Mouse (Mus musculus): ENCODE measurements around the gene Satb1. TPM values are rescaled to one million over a fixed set of nuclear protein-coding genes. Genes with fewer than 3 reads are reported as not detected.

The Satb1 gene
- polyA plus RNA-seq, 1 experiment, result 6.5 TPM

- TF ChIP-seq CTCF (IDR thresholded peaks at IDR 0.05; ENCODE audit: borderline replicate concordance, insufficient read depth, low read length), result no peak
- no peak for TF ChIP-seq POLR2A (IDR thresholded peaks at IDR 0.05; ENCODE audit: low read depth, low read length)
- no peak overlapping the region for H3K27ac ChIP-seq (ENCODE audit: insufficient read depth, low read length)
- no peaks in the 10 kb centered on the region for H3K4me1 ChIP-seq (ENCODE audit: control insufficient read depth, insufficient read depth, low read length)
- H3K4me3 ChIP-seq (ENCODE audit: insufficient read depth, low read length), result no peak overlapping the region
Measured at GRCm38 (mm10) chr17:51853952-51854351, 20.9 kb upstream of the Satb1 start.

GRCm38 (mm10) chr17:51840596-51840995 is 7.5 kb upstream of the Satb1 start:
- TF ChIP-seq CTCF (IDR thresholded peaks at IDR 0.05; ENCODE audit: borderline replicate concordance, insufficient read depth, low read length) (no peak), POLR2A (IDR thresholded peaks at IDR 0.05; ENCODE audit: low read depth, low read length) (no peak)
- Histone ChIP-seq H3K4me3 (ENCODE audit: insufficient read depth, low read length) (no peak overlapping the region), H3K27ac (ENCODE audit: insufficient read depth, low read length) (no peak overlapping the region), H3K4me1 (ENCODE audit: control insufficient read depth, insufficient read depth, low read length) (no peaks in the 10 kb centered on the region)

- Histone ChIP-seq H3K4me1 (ENCODE audit: control insufficient read depth, insufficient read depth, low read length) (no peaks in the 10 kb centered on the region), H3K4me3 (ENCODE audit: insufficient read depth, low read length) (no peak overlapping the region), H3K27ac (ENCODE audit: insufficient read depth, low read length) (no peak overlapping the region)
- TF ChIP-seq CTCF (IDR thresholded peaks at IDR 0.05; ENCODE audit: borderline replicate concordance, insufficient read depth, low read length), result no peak
- no peak for TF ChIP-seq POLR2A (IDR thresholded peaks at IDR 0.05; ENCODE audit: low read depth, low read length)
Measured at GRCm38 (mm10) chr17:51839484-51839883, 6.4 kb upstream of the Satb1 start.

GRCm38 (mm10) chr17:51836901-51837300 is 3.8 kb upstream of the Satb1 start:
- TF ChIP-seq CTCF (IDR thresholded peaks at IDR 0.05; ENCODE audit: borderline replicate concordance, insufficient read depth, low read length), result no peak
- Histone ChIP-seq H3K4me1 (ENCODE audit: control insufficient read depth, insufficient read depth, low read length) (no peaks in the 10 kb centered on the region; the same call in 1 of the 2 replicates), H3K27ac (ENCODE audit: insufficient read depth, low read length) (no peak overlapping the region), H3K4me3 (ENCODE audit: insufficient read depth, low read length) (no peak overlapping the region)

GRCm38 (mm10) chr17:51836243-51836642 is 3.2 kb upstream of the Satb1 start:
- no peak overlapping the region for H3K27ac ChIP-seq (ENCODE audit: insufficient read depth, low read length)
- no peak overlapping the region for H3K4me3 ChIP-seq (ENCODE audit: insufficient read depth, low read length)
- no peaks in the 10 kb centered on the region; the same call in 1 of the 2 replicates for H3K4me1 ChIP-seq (ENCODE audit: control insufficient read depth, insufficient read depth, low read length)
- TF ChIP-seq CTCF (IDR thresholded peaks at IDR 0.05; ENCODE audit: borderline replicate concordance, insufficient read depth, low read length) (no peak), POLR2A (IDR thresholded peaks at IDR 0.05; ENCODE audit: low read depth, low read length) (no peak)

- Histone ChIP-seq H3K4me1 (ENCODE audit: control insufficient read depth, insufficient read depth, low read length) (no peaks in the 10 kb centered on the region; the same call in 1 of the 2 replicates), H3K4me3 (ENCODE audit: insufficient read depth, low read length) (no peak overlapping the region), H3K27ac (ENCODE audit: insufficient read depth, low read length) (no peak overlapping the region)
- no peak for TF ChIP-seq POLR2A (IDR thresholded peaks at IDR 0.05; ENCODE audit: low read depth, low read length)
- TF ChIP-seq CTCF (IDR thresholded peaks at IDR 0.05; ENCODE audit: borderline replicate concordance, insufficient read depth, low read length), result no peak
Measured at GRCm38 (mm10) chr17:51833578-51834361, 680 bp upstream of the Satb1 start.

GRCm38 (mm10) chr17:51832421-51832875 is 642 bp downstream of the Satb1 start:
- no peak overlapping the region for H3K27ac ChIP-seq (ENCODE audit: insufficient read depth, low read length)
- H3K4me3 ChIP-seq (ENCODE audit: insufficient read depth, low read length), result peak overlapping the region; percentile 53
- no peaks in the 10 kb centered on the region; the same call in 1 of the 2 replicates for H3K4me1 ChIP-seq (ENCODE audit: control insufficient read depth, insufficient read depth, low read length)
- no peak for TF ChIP-seq POLR2A (IDR thresholded peaks at IDR 0.05; ENCODE audit: low read depth, low read length)
- no peak for TF ChIP-seq CTCF (IDR thresholded peaks at IDR 0.05; ENCODE audit: borderline replicate concordance, insufficient read depth, low read length)

- H3K4me1 ChIP-seq (ENCODE audit: control insufficient read depth, insufficient read depth, low read length), result no peaks in the 10 kb centered on the region; the same call in 1 of the 2 replicates
- H3K27ac ChIP-seq (ENCODE audit: insufficient read depth, low read length), result no peak overlapping the region
- TF ChIP-seq CTCF (IDR thresholded peaks at IDR 0.05; ENCODE audit: borderline replicate concordance, insufficient read depth, low read length) (no peak), POLR2A (IDR thresholded peaks at IDR 0.05; ENCODE audit: low read depth, low read length) (no peak)
- peak overlapping the region; percentile 53 for H3K4me3 ChIP-seq (ENCODE audit: insufficient read depth, low read length)
Measured at GRCm38 (mm10) chr17:51831702-51832420, 1.2 kb downstream of the Satb1 start.

GRCm38 (mm10) chr17:51831121-51831701 is 1.9 kb downstream of the Satb1 start:
- Histone ChIP-seq H3K27ac (ENCODE audit: insufficient read depth, low read length) (no peak overlapping the region), H3K4me1 (ENCODE audit: control insufficient read depth, insufficient read depth, low read length) (no peaks in the 10 kb centered on the region; the same call in 1 of the 2 replicates), H3K4me3 (ENCODE audit: insufficient read depth, low read length) (peak overlapping the region; percentile 53)
- TF ChIP-seq CTCF (IDR thresholded peaks at IDR 0.05; ENCODE audit: borderline replicate concordance, insufficient read depth, low read length), result no peak
- no peak for TF ChIP-seq POLR2A (IDR thresholded peaks at IDR 0.05; ENCODE audit: low read depth, low read length)

All from embryonic fibroblast, embryonic 13.5 days (primary cell).